Mouse (Mus musculus) megakaryocyte, embryonic 14.5 days (primary cell): ENCODE measurements around the gene Syt16. TPM values are rescaled to one million over a fixed set of nuclear protein-coding genes. Genes with fewer than 3 reads are reported as not detected.

ENCODE experiments used
- H3K27me3 ChIP-seq: replicated peaks from 2 replicates; pipeline ENCODE3; 2012; ENCODE audit warnings: inconsistent platforms
- H3K36me3 ChIP-seq: replicated peaks from 2 replicates; pipeline ENCODE3; 2012; ENCODE audit warnings: low read length, inconsistent platforms, mixed read lengths
- H3K4me1 ChIP-seq: 2 replicates; pipeline ENCODE4 v1.6.1; 2012; ENCODE audit warnings: inconsistent platforms
- H3K4me3 ChIP-seq: replicated peaks from 2 replicates; pipeline ENCODE3; 2012; ENCODE audit warnings: moderate library complexity, mild to moderate bottlenecking, inconsistent platforms
- H3K9me3 ChIP-seq: 2 replicates; pipeline ENCODE4 v1.6.1; 2012; ENCODE audit warnings: inconsistent platforms
- FLI1 ChIP-seq: IDR thresholded peaks from 2 replicates; pipeline ENCODE4 v1.6.1; 2012; ENCODE audit warnings: low read length, inconsistent platforms, mixed read lengths
- GATA1 ChIP-seq: IDR thresholded peaks from 3 replicates; pipeline ENCODE4 v1.6.1; 2012; ENCODE audit warnings: mixed read lengths, low read length, inconsistent platforms, borderline replicate concordance
- polyA plus RNA-seq: library from polyadenylated mRNA; stranded (reverse); fragments of >175 nt; gene quantifications from 2 replicates; pipeline ENCODE4 v1.2.3, GENCODE M21; 2012; ENCODE audit warnings: low replicate concordance; ENCODE audit not compliant: insufficient read depth

Gene Syt16
- polyA plus RNA-seq, 1 experiment = 0.10 TPM

DNA sequence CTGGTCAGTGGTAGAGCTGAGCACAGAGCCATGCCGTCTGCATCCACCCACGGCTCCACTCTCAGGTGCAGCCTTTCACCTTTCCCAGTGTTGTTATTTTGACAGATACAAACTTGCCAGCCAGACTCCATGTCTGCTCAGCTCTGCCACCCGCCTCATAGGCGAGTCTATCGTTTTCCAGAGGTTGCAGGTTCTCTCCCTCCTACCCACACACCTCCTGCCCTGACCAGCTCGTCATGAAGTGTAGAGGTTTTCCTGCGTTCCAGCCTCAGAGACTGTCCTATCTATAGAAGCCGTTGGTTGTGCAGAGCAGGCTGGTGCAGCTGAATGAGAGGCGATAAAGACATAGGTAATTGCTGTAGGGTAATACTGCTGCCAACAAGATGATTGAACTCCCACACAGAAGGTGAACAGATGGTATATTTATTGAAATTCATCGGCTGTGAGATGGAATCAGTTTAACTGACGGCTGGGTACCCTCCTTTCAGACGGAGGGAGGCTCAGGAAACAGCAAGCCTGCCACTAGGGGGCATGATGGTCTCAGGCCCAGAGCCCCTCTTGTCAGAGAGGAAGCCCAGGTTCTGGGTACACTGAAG is 58.0 kb downstream of the Syt16 start:
- peaks cover 2% of the 10 kb centered on the region for H3K27me3 ChIP-seq
- H3K4me1 ChIP-seq = no peaks in the 10 kb centered on the region
- H3K4me3 ChIP-seq = no peak overlapping the region
- no peaks in the 10 kb centered on the region; the same call in 1 of the 2 replicates for H3K9me3 ChIP-seq
- no peaks in the 10 kb centered on the region for H3K36me3 ChIP-seq
- TF ChIP-seq GATA1 (no peak), FLI1 (no peak)

DNA sequence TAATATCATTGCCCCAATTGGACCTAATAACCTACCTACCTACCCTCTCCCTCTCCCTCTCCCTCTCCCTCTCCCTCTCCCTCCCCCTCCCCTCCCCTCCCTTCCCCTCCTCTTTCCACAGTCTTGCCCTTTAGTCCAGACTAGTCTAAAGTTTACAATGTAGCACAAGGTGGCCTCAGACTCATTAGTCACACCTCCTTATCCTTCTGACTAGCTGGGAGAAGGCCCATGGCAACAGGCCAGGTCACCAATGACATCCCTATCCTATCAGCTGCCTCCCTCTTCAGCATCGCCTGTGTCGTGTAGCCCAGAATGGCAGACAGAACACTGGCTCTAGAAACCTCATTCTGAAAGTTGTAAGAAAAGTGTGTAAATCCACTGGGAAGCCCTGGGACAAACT is 58.7 kb downstream of the Syt16 start:
- no peak overlapping the region for H3K4me3 ChIP-seq
- no peaks in the 10 kb centered on the region for H3K36me3 ChIP-seq
- H3K27me3 ChIP-seq = peaks cover 2% of the 10 kb centered on the region
- H3K9me3 ChIP-seq = no peaks in the 10 kb centered on the region; the same call in 1 of the 2 replicates
- TF ChIP-seq GATA1 (no peak), FLI1 (no peak)
- H3K4me1 ChIP-seq = no peaks in the 10 kb centered on the region

DNA sequence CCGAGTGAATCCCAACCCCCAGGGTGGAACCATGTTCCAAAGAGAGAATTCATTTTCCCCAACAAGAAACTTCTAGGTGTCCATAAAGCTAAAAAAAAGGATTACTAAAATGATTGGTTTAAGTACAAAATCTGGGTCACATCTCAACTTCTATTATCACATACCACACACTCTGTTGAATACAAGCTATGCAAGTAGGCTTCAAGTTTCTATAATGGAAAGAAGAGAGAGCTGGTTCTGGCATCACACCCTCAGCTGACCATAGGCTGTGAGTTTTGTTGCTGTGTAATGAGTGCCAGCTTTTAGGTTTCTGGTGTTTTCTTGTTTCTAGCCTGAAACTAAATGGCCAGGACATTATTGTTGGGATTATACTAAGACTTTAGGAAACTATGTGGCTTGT is 65.1 kb downstream of the Syt16 start:
- Histone ChIP-seq H3K4me1 (no peaks in the 10 kb centered on the region), H3K9me3 (no peaks in the 10 kb centered on the region), H3K36me3 (no peaks in the 10 kb centered on the region), H3K27me3 (no peaks in the 10 kb centered on the region), H3K4me3 (no peak overlapping the region)
- TF ChIP-seq GATA1 = no peak
- no peak for TF ChIP-seq FLI1

DNA sequence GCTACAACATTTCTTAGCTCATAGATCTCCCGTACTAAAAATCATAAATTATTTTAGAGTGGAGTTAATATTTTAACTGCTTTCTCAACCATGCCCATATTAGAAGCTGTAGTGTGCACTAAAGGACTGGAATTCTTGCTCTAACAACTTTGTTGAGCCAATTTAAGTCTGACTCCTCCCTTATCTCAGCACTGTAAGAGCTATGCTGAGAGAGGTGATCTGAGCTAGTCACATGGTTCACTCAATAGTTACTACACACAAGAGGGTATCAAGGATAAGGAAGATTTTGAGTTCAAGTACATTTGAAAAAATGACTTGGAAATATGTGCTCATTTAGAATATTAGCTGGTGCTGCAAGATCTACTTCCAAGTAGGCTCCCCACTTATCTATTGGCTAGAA is 71.5 kb downstream of the Syt16 start:
- H3K4me3 ChIP-seq = no peak overlapping the region
- TF ChIP-seq GATA1 (no peak), FLI1 (no peak)
- no peaks in the 10 kb centered on the region for H3K27me3 ChIP-seq
- H3K9me3 ChIP-seq = no peaks in the 10 kb centered on the region
- H3K36me3 ChIP-seq = no peaks in the 10 kb centered on the region
- no peaks in the 10 kb centered on the region for H3K4me1 ChIP-seq

DNA sequence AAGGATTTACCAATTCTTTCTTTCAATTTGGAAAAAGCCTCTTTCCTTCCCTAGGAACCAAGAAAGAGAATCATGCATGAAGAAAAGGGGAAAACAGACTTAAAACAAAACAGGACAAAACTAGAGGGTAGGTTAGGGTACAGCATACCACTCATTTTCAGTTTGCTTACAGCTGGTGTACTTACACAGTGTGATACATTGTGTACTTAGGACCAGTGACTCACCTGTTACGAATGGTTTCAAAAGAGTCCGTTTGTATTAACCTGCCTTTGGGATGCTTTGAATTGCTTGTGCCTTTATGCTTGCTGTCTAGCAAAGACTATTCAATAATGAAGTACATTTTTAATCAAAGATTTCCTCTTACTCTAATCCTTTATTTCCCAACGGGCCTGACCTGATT is 78.1 kb downstream of the Syt16 start:
- Histone ChIP-seq H3K9me3 (no peaks in the 10 kb centered on the region), H3K36me3 (no peaks in the 10 kb centered on the region), H3K4me1 (no peaks in the 10 kb centered on the region), H3K27me3 (no peaks in the 10 kb centered on the region), H3K4me3 (no peak overlapping the region)
- TF ChIP-seq GATA1 (no peak), FLI1 (no peak)

DNA sequence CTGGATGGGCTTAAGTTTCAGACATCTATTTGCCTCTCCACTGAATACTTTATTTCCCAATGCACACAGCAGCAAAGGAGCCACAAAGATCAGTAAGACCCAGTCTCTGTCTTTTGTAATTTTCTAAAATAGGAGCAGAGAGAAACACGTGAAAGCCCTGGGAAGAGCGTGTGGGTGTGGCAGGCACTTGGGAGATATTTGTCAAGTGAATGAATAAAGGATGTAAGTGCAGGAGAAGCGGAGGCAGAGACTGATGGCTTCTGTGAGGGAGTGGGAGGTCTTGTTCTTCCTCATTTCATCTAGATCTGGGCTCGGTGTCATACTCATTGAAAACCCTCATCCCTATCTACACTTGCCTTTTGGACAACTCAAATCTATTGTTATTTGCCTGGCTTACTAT is 78.6 kb downstream of the Syt16 start:
- TF ChIP-seq FLI1 = no peak
- TF ChIP-seq GATA1 = no peak

DNA sequence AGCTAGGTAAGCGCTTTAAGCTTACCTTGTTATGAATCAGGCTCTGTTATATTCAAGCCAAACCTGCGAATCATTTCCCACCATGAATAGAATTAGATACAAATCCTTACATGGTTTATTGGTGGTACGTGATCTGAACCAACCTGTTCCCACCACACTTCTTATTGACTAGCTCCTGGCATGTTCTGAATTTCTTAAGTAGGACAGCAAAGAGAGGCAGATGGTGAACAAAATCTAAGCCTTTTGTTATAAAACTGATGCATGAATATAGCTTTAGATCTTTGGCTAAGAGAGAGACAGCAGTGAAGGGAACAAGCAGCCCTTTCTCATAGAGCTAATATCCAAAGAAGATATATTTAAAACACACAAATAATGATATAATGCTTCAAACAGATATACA is 83.7 kb downstream of the Syt16 start:
- TF ChIP-seq FLI1 = no peak
- TF ChIP-seq GATA1 = no peak
- Histone ChIP-seq H3K27me3 (no peaks in the 10 kb centered on the region), H3K4me1 (no peaks in the 10 kb centered on the region), H3K4me3 (no peak overlapping the region), H3K36me3 (no peaks in the 10 kb centered on the region), H3K9me3 (no peaks in the 10 kb centered on the region)

More for the DNA sequence above, 78.6 kb downstream of the Syt16 start:
- Histone ChIP-seq H3K9me3 (no peaks in the 10 kb centered on the region), H3K36me3 (no peaks in the 10 kb centered on the region), H3K4me3 (no peak overlapping the region), H3K4me1 (no peaks in the 10 kb centered on the region), H3K27me3 (no peaks in the 10 kb centered on the region)

DNA sequence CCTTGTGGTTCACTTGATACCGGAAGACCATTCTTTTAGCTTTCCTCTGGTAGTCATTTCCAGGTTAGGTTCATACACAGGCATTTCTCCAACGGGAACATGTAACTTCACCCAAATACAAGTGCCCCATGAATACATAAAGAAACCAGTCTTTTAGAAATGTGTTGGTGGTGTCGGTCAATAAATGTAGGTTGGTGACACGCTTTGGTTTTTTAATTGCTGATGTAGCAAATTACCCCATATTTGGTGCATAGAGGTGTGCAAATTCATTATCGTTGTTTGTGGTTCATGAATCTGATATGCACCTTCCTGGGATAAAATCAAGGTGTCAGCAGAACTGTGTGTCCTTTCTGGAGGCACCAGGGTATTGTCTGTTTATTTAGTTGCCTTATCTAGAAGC is 86.9 kb downstream of the Syt16 start:
- H3K4me1 ChIP-seq = no peaks in the 10 kb centered on the region
- H3K36me3 ChIP-seq = no peaks in the 10 kb centered on the region
- H3K4me3 ChIP-seq = no peak overlapping the region
- no peak for TF ChIP-seq GATA1
- no peak for TF ChIP-seq FLI1
- H3K27me3 ChIP-seq = no peaks in the 10 kb centered on the region
- no peaks in the 10 kb centered on the region for H3K9me3 ChIP-seq

DNA sequence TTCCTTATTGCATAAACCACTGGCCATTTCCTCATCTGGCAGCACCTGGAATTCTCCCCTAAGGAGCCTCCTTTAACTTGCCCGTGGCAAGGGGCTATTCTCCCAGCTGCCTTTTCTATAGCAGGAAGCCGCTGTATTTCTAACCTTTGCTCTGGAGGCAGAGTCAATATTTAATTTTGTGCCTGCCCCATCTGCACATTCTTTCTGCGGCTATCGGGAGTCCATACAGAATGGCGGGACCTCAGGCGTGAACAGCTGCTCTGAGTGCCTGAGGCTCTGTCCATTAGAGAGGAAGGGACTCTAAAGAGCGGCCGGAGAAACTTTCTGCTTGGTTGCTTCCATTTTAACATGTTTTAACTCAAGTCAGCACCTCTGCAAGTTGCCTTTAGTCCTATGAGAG is 89.6 kb downstream of the Syt16 start:
- Histone ChIP-seq H3K4me3 (no peak overlapping the region), H3K9me3 (no peaks in the 10 kb centered on the region), H3K36me3 (no peaks in the 10 kb centered on the region), H3K4me1 (no peaks in the 10 kb centered on the region), H3K27me3 (no peaks in the 10 kb centered on the region)
- TF ChIP-seq FLI1 (no peak), GATA1 (no peak)

DNA sequence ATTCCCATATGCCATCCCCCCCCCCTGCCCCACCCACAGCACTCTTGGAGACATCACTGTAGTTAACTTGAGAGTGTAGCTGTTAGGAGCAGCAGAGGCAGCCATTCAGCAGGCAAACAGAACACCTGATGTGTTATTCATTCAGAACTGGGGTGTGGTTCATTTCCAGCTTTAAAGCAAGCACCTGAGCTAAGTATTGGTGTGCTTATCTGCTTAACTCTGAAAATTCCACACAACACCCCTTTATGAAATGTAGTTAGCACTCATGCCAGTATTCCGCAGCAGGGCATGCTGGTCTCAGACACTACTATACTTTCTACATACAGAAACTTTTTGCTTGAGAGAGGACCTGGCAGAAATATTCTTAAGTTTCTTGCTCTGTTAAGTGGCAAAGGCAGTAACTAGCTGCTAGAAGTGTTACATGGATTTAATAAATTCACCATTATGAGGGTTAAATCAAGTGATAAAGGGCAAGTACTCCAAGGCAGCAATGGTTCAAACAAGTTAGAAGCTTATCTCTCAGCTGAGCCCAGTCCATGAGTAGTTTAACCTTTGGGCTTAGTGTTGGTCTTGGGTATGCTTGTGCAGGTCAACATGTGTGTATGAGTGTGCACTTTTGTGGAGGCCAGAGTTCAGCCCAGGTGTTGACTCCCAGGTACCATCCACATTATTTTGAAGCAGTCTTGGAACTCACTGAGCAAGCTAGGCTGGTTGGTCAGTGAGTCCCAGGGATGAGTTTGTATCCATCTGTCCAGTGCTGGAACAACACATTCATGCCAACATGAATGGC is 92.1 kb downstream of the Syt16 start:
- TF ChIP-seq GATA1 (no peak), FLI1 (no peak)
- Histone ChIP-seq H3K9me3 (no peaks in the 10 kb centered on the region), H3K27me3 (no peaks in the 10 kb centered on the region), H3K4me3 (no peak overlapping the region), H3K4me1 (no peaks in the 10 kb centered on the region), H3K36me3 (no peaks in the 10 kb centered on the region)

DNA sequence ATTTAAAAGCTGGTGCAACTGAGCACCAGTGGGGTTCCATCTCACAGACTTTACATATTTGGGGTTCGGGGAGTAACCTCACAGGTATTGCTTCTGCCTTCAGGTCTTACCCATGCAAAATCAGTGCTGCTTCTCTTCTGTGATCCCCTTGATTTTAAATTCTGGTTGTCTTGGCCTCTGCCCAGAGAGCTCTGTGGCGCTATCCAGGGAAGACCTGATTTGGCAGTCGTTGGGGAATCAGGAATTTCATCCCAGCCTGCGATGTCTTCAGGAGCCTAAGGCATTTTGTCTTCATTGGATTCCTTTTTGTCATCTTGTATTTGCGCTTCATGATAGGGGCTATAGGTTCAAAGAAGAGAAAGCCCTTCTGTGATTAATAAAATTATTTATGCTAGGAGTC is 95.1 kb downstream of the Syt16 start:
- Histone ChIP-seq H3K4me3 (no peak overlapping the region), H3K36me3 (no peaks in the 10 kb centered on the region), H3K9me3 (no peaks in the 10 kb centered on the region), H3K27me3 (no peaks in the 10 kb centered on the region), H3K4me1 (no peaks in the 10 kb centered on the region)
- TF ChIP-seq GATA1 (no peak), FLI1 (no peak)
